In genomic region chr6:118196751-118197439, GRCm38 (mm10) we compare ENCODE assay signal across 8 mouse cellular contexts. TPM values are rescaled to one million over a fixed set of nuclear protein-coding genes. Genes with fewer than 3 reads are reported as not detected.
DNase-seq lines count a peak whose midpoint lies in the region; ATAC-seq and TF ChIP-seq lines count a peak whose summit lies in the region.

No protein-coding gene starts in this region.

- peak overlapping the region; percentile 57 for H3K9ac ChIP-seq in hindbrain, embryonic 15.5 days
- H3K9ac ChIP-seq in liver, embryonic 14.5 days (replicated peaks), result no peak overlapping the region

- H3K4me2 ChIP-seq in hindbrain, embryonic 15.5 days, result peak overlapping the region; percentile 92
- peak overlapping the region; percentile 58 for H3K4me2 ChIP-seq in liver, embryonic 14.5 days (ENCODE audit: low read depth)

- no peak overlapping the region for H3K27ac ChIP-seq in left cerebral cortex, adult 2 months
- peak overlapping the region; percentile 47 for H3K27ac ChIP-seq in hindbrain, embryonic 15.5 days (replicated peaks)
- no peak overlapping the region for H3K27ac ChIP-seq in liver, embryonic 14.5 days

- WGBS in hindbrain, embryonic 15.5 days, result under 1% methylated on average over 79 of the region's 84 CpGs
- under 1% methylated on average over 83 of the region's 84 CpGs for WGBS in liver, embryonic 14.5 days (ENCODE audit: insufficient replicate concordance)

- intact Hi-C loops in left cerebral cortex, adult 2 months (cut with DNase I), result no loop called here

- TF ChIP-seq CTCF in left cerebral cortex, adult 2 months (IDR thresholded peaks at IDR 0.05), result no peak
- TF ChIP-seq CTCF in liver, embryonic 14.5 days (IDR thresholded peaks at IDR 0.05; ENCODE audit: low read depth), result no peak

- ATAC-seq in hindbrain, embryonic 15.5 days (ENCODE audit: low FRiP score, low read depth), result peak; percentile 79
- peak; percentile 35; the same call in 1 of the 2 replicates for ATAC-seq in liver, embryonic 14.5 days (ENCODE audit: insufficient read depth)

- peak; percentile 30 to 46 for DNase-seq in left cerebral cortex, adult 2 months (ENCODE audit: extremely low spot score in 1 of 2, low spot score in 2 of 2)
- no peak for DNase-seq in left cerebral cortex, adult 9 months (ENCODE audit: low spot score in 2 of 2)
- DNase-seq in cerebellum, postnatal 10 days, result peak; percentile 75 to 76
- peak; percentile 72 for DNase-seq in gastrocnemius, postnatal 10 days
- no peak for DNase-seq in liver, embryonic 14.5 days (ENCODE audit: low read depth in 3 of 3, low spot score in 3 of 3)
- peak; percentile 66 for DNase-seq in neural tube, embryonic 10.5 days (ENCODE audit: extremely low spot score, low spot score)
- no peak for DNase-seq in c-Kit-positive CD71-positive TER-119-positive erythroid progenitor cells, embryonic 14.5 days (ENCODE audit: low spot score)

- H3K4me1 ChIP-seq in hindbrain, embryonic 15.5 days (replicated peaks), result peaks cover 22% of the 10 kb centered on the region
- no peaks in the 10 kb centered on the region for H3K4me1 ChIP-seq in liver, embryonic 14.5 days (replicated peaks; ENCODE audit: control insufficient read depth in 2 of 2, insufficient read depth in 2 of 2, low read length in 1 of 2)

- peak overlapping the region; percentile 50 for H3K4me3 ChIP-seq in left cerebral cortex, adult 2 months
- peak overlapping the region; percentile 60 for H3K4me3 ChIP-seq in hindbrain, embryonic 15.5 days
- H3K4me3 ChIP-seq in liver, embryonic 14.5 days (ENCODE audit: insufficient read depth in 1 of 2, low read depth in 2 of 2, low read length in 2 of 2), result peak overlapping the region; percentile 8 to 42; a peak in 3 of 4 replicates

- no peak for TF ChIP-seq EP300 in liver, embryonic 14.5 days (IDR thresholded peaks at IDR 0.05; ENCODE audit: low read depth)

- H3K36me3 ChIP-seq in hindbrain, embryonic 15.5 days, result no peaks in the 10 kb centered on the region
- H3K36me3 ChIP-seq in liver, embryonic 14.5 days (replicated peaks; ENCODE audit: control insufficient read depth, insufficient read depth, low read depth), result no peaks in the 10 kb centered on the region

- peaks cover 43% of the 10 kb centered on the region for H3K27me3 ChIP-seq in hindbrain, embryonic 15.5 days
- H3K27me3 ChIP-seq in liver, embryonic 14.5 days (ENCODE audit: control insufficient read depth, insufficient read depth, low read length), result peaks cover 47% of the 10 kb centered on the region

- no peaks in the 10 kb centered on the region for H3K9me3 ChIP-seq in hindbrain, embryonic 15.5 days
- no peaks in the 10 kb centered on the region for H3K9me3 ChIP-seq in liver, embryonic 14.5 days (ENCODE audit: control insufficient read depth, low read length)

RNA-seq across cellular contexts. Expression of gene Ret, which starts 0.6 kb away (rescaled TPM):
- 1 to 10 TPM; 3.4 to 5.2 TPM for total RNA-seq in left cerebral cortex, adult 2 months (2021)
- 10 to 100 TPM; 13.1 to 15.2 TPM for total RNA-seq in gastrocnemius, postnatal 10 days (2021)
- 16.8 and 17.7 TPM in 2 replicates for polyA plus RNA-seq in hindbrain, embryonic 15.5 days (2015; fragmentation: Nextera tagmentation; extraction: Ambion mirVana)
- 0.02 and 0.08 TPM in 2 replicates for polyA plus RNA-seq in liver, embryonic 14.5 days (2012; rRNA removed)
- not detected in 2 replicates for polyA plus RNA-seq in liver, embryonic 14.5 days (2014; fragmentation: Nextera tagmentation; extraction: Ambion mirVana)

RNA-seq across cellular contexts. Expression of gene Csgalnact2, which starts 58.0 kb away (rescaled TPM):
- 10 to 100 TPM; 12.3 to 13.4 TPM for total RNA-seq in left cerebral cortex, adult 2 months (2021)
- total RNA-seq in gastrocnemius, postnatal 10 days (2021), result 10 to 100 TPM; 22.5 to 24.0 TPM
- 8.9 and 9.6 TPM in 2 replicates for polyA plus RNA-seq in hindbrain, embryonic 15.5 days (2015; fragmentation: Nextera tagmentation; extraction: Ambion mirVana)
- 3.0 and 4.5 TPM in 2 replicates for polyA plus RNA-seq in liver, embryonic 14.5 days (2012; rRNA removed)
- polyA plus RNA-seq in liver, embryonic 14.5 days (2014; fragmentation: Nextera tagmentation; extraction: Ambion mirVana), result 8.5 and 8.6 TPM in 2 replicates

Comparison
In these comparisons a context has a peak if more than half of its experiments do, and no peak if none do; other contexts are left out.
1. DNase-seq: peak in left cerebral cortex, adult 2 months (2 of 2), cerebellum, postnatal 10 days (2 of 2), gastrocnemius, postnatal 10 days (single experiment) and neural tube, embryonic 10.5 days (single experiment); none in left cerebral cortex, adult 9 months (0 of 2), liver, embryonic 14.5 days (0 of 3) and c-Kit-positive CD71-positive TER-119-positive erythroid progenitor cells, embryonic 14.5 days (single experiment).
2. Peak in every context shown above with its lines, with median percentiles within 50 percentile points of each other: H3K4me3 ChIP-seq.